Mouse (Mus musculus) layer of hippocampus, adult 18-20 months (tissue): ENCODE data around the gene Tomm40. TPM values are rescaled to one million over a fixed set of nuclear protein-coding genes. Genes with fewer than 3 reads are reported as not detected.

ENCODE experiments used
- DNase-seq, 2 experiments: peaks; one replicate each; pipeline ENCODE4 v3.0.0; 2022; ENCODE audit warnings: low spot score in 2 of 2
- long read RNA-seq: library from polyadenylated mRNA; stranded (forward); transcript quantifications from one replicate; pipeline ENCODE4 v2.0.0, GENCODE M21; 2021
- total RNA-seq, 2 experiments: library from RNA; stranded (reverse); gene quantifications; 2 replicates each; pipeline ENCODE4 v1.2.3; 2021

The Tomm40 gene
- 100 to 1,000 TPM; 110 to 114 TPM for total RNA-seq
- long read RNA-seq, transcript Tomm40-202 (10 exons, 1,577 nt) = major isoform, 128 of 164 reads
- long read RNA-seq, transcript Tomm40-201 (9 exons, 1,646 nt) = minor isoform, 20 of 164 reads
- long read RNA-seq, partial matches to known transcripts = 6 of 164 reads
- long read RNA-seq, other reads (novel, unspliced or antisense) = 10 of 164 reads

- peak; percentile 100 for DNase-seq
Observed at GRCm38 (mm10) chr7:19715239-19716054, at the start of gene Tomm40. Tomm40 (minus strand) TSS chr7:19715438.

GRCm38 (mm10) chr7:19764581-19764980, 49.3 kb upstream of the Tomm40 start:
- DNase-seq = no peak

- no peak for DNase-seq
Observed at GRCm38 (mm10) chr7:19763829-19764477, 48.7 kb upstream of the Tomm40 start.

GRCm38 (mm10) chr7:19762283-19762682, 47.0 kb upstream of the Tomm40 start:
- no peak for DNase-seq

- DNase-seq = no peak
Observed at GRCm38 (mm10) chr7:19760021-19760420, 44.8 kb upstream of the Tomm40 start.

- DNase-seq = no peak
Observed at GRCm38 (mm10) chr7:19758623-19759022, 43.4 kb upstream of the Tomm40 start.

- no peak for DNase-seq
Observed at GRCm38 (mm10) chr7:19755851-19756786, 40.9 kb upstream of the Tomm40 start.

GRCm38 (mm10) chr7:19755008-19755407, 39.8 kb upstream of the Tomm40 start:
- no peak for DNase-seq

- no peak for DNase-seq
Observed at GRCm38 (mm10) chr7:19754065-19754464, 38.8 kb upstream of the Tomm40 start.

- DNase-seq = no peak
Observed at GRCm38 (mm10) chr7:19753587-19753986, 38.3 kb upstream of the Tomm40 start.

- no peak for DNase-seq
Observed at GRCm38 (mm10) chr7:19752652-19753051, 37.4 kb upstream of the Tomm40 start.

GRCm38 (mm10) chr7:19751070-19751383, 35.8 kb upstream of the Tomm40 start:
- no peak for DNase-seq

- peak; percentile 73 to 76 for DNase-seq
Observed at GRCm38 (mm10) chr7:19750217-19751069, 35.2 kb upstream of the Tomm40 start, which contains the start of gene Nectin2. Nectin2 (minus strand) TSS chr7:19750483.

- peak; percentile 77 to 90 for DNase-seq
Observed at GRCm38 (mm10) chr7:19749389-19750216, 34.4 kb upstream of the Tomm40 start.

GRCm38 (mm10) chr7:19748219-19749195, 33.3 kb upstream of the Tomm40 start:
- no peak for DNase-seq

- DNase-seq = no peak
Observed at GRCm38 (mm10) chr7:19747420-19748218, 32.4 kb upstream of the Tomm40 start.
